Mouse (Mus musculus) thymus, postnatal 10 days (tissue): Measurements from ENCODE around the gene 1700025F22Rik.
"Not testable (repeated sequence)": the region's sequence is repeated elsewhere in the genome, so short reads cannot be mapped to it uniquely, and the experiment has no call there.

Experiments used
- DNase-seq, 2 experiments: peaks; one replicate each; pipeline ENCODE4 v3.0.0; 2021; ENCODE audit warnings: low spot score in 2 of 2

1700025F22Rik gene

GRCm38 (mm10) chr19:11165172-11165571 is at the start of gene 1700025F22Rik:
1700025F22Rik (minus strand) TSS chr19:11165320.
- DNase-seq, result peak in 1 of 2 experiments; percentile 7

GRCm38 (mm10) chr19:11196546-11196945 is 31.4 kb upstream of the 1700025F22Rik start, which contains the start of gene Ms4a13:
Ms4a13 (minus strand) TSS chr19:11196737.
- no peak for DNase-seq

GRCm38 (mm10) chr19:11192552-11192951 is 27.4 kb upstream of the 1700025F22Rik start:
- DNase-seq, result no peak

DNA sequence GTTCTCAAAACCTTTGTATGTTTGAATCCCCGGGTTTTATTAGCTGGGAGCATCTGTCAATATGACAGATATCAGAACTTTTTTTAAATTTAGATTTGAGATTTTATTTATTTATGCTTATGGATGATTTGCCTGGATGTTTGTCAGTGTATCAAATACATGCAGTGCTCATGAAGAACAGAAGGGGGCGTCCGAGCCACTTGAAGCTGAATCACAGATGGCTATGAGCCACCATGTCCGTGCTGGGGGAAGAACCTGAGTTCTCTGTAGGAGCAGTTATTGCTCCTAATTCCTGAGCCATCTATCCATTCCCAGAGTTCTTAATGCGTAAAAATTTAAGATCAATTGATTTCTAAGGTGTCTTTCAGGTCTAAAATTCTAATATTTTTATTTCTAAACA is 19.0 kb upstream of the 1700025F22Rik start:
- DNase-seq, result peak in 1 of 2 experiments; percentile 10

DNA sequence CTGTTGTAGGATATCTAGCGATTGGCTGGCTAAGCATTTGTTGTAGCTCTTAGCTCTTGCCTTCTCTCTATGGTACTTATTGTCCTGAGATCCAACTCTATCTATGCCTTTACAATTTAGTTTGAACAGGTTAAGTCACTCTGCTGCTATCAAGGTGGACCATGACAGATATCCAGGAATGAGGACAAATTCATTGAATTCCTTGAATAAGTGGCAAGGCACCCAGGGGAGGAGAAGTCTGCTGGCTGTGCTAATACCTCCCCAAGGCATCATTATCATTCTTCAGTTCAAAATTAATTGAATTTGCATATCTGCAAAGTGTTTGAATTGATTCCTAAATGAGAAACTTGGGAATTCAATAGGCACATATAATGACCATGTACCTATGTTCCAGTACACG is 12.3 kb upstream of the 1700025F22Rik start:
- no peak for DNase-seq

DNA sequence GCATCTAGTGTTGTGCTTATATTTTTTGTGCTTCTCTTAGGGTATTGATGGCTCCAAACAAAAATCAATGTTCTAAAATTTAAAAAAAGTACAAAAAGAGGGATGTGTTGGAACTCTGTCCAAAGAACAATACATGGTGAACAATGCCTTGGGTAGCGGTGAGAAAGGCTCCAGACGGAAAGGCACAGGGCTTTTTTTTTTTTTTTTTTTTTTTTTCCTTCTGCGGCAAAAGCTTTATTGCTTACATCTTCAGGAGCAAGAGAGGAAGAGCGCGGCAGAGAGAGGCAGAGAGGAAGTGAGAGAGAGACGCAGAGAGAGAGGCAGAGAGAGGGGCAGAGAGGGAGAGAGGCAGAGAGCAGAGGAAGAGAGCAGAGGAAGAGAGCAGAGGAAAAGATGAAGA is 7.2 kb downstream of the 1700025F22Rik start:
- DNase-seq, result not testable (repeated sequence)

GRCm38 (mm10) chr19:11135336-11135735 is 29.8 kb downstream of the 1700025F22Rik start:
- DNase-seq, result no peak

DNA sequence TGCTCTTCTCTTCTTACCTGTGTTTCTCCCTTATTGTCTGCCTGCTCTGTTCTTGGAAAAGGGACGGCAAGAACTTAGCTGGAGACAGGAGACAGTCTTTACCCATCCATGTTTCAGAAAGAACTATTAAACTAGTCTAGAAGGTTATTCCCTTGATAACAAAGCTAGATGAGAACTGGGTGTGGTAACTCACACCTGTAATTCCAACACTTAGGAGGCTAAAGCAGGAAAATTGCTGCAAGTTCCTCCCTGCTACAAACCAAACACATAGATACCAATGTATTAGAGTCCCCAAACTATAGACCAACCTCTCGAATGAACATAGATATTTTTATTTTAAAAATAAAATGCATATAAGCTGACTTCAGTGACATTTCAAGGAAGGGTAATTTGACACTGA is 30.3 kb downstream of the 1700025F22Rik start:
- DNase-seq, result no peak

DNA sequence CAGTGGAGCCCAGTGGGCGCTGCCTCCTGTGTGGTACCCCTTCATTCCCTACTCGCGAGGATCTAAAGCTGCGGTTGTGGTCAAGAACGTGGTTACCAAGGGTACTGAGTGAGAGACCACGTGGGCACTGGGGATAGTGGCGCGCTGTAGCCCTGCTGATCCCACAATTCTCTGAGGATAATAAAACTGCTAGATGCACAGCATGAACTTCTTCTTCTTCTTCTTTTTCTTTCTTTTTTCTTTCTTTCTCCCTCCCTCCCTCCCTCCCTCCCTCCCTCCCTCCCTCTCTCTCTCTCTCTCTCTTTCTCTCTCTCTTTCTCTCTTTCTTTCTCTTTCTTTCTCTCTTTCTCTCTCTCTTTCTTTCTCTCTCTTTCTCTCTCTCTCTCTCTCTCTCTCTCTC is 34.3 kb downstream of the 1700025F22Rik start, which contains the start of gene 1700017D01Rik:
1700017D01Rik (minus strand) TSS at position 101 of the 400 bp plus-strand sequence.
- DNase-seq, result not testable (repeated sequence)

DNA sequence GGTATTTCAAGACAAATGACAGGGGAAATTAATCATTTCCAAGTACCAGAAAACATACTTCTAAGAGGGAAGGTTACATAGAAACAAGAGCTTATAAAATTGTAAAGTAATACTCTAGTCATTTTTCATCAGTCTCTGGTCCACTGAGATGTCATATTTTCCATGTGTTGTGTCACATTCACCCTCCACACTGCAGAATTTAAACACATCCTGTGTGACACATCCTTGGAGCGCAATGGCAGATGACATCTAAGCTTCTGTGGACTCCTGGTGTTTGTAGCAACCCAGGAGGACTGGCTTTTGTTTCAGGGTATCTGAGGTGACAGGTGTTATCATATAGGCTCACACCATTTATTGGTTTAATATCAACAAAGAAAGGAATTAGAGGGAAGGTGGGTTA is 35.4 kb downstream of the 1700025F22Rik start:
- no peak for DNase-seq

DNA sequence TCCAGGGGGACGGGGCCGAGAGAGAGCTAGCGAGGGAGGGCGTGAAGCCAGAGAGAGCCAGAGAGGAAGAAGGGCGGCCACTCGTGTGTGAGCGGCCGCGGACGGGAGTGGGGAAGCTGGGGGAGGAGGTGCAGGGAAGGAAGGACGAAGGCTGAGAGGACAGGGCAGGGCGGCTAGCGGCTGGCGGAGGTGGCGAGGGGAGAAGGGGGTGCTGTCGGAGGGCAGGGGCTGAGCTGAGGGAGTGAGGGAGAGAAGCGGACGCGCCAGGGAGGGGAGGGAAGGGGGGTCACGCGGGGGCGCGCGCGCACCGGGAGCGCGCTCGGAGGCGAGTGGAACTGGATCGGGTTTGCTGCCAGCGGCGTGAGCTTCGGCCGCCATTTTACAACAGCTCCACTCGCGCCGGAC is 44.1 kb downstream of the 1700025F22Rik start:
- peak; percentile 8 to 9 for DNase-seq

DNA sequence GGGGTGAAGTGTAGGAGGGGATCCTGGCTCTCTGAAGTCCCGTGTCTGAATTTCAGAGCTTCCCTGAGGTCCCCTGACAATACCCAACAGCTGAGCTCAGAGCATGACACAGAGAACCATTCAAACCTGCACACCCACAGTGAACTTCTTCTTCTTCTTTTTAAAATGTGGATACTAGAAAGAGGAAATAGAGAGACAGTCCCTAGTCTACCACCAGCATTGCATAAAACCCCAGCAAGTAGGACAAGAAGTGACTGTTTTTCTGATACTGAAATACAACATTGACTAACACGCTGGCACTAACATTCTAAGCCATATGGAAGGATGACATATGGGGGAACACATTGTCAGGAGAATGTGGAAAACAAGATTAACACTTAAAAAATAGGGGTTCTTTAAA is 45.8 kb downstream of the 1700025F22Rik start:
- no peak for DNase-seq

DNA sequence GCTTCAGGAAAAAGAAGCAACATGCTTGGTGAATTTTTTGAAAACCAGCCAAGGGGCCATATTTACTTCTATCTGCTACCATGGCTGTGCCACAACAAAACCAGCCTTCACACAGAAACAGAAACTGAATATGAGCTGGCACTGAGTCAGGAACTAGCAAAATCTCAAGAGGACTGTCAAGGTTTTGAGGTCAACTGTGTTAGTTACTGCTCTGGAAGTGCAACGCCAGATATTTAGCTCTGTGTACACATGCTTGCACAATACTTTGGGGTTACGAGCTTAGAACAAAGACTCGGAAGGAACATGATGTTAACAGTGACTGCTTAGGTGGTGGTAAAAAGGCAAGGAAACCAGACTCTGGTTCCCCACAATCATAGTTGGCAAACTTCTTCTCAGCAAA is 57.4 kb downstream of the 1700025F22Rik start:
- DNase-seq, result no peak

DNA sequence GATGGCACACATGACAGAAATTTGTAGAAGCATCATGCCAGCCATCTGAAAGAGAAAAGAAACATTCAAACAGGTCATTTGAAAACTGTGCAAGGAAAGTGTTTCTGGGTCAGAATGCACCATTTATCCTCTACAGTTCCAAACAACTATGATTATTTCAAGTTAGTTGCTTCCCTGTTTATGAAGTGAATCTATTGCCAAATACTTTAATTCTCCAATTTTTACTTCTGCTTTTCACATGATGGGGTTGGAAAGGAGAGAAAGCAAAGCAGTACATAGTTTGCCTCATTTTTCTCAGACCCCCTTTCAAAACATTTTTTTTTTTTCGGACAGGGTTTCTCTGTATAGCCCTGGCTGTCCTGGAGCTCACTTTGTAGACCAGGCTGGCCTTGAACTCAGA is 63.2 kb downstream of the 1700025F22Rik start:
- no peak for DNase-seq

- DNase-seq, result no peak
Measured at GRCm38 (mm10) chr19:11098401-11098800, 66.7 kb downstream of the 1700025F22Rik start.

- DNase-seq, result not testable (repeated sequence)
Measured at GRCm38 (mm10) chr19:11092131-11092530, 73.0 kb downstream of the 1700025F22Rik start.
